ENCODE assay signal across 14 mouse cellular contexts in the genomic region with DNA sequence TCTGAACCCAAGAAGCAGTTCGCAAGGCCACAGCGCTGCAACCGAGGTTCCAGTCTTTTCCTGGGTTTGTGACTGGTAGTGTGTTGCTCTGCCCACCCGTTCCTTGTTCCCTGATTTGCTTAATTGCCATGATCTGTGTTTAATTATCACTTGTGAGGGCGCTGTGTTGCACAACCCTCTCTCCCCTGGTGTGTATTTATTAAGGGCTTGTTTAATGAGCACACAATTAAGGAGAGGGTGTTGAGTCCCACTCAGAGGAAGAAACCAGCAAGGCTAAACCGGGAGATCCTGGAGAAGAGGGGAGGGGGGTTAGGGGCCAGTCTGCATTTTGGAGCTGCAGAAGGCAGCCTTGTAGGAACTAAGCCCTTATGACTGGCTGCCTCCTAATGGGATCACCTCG. TPM values are rescaled to one million over a fixed set of nuclear protein-coding genes. Genes with fewer than 3 reads are reported as not detected.
"Had no signal": no experiment of that assay in that cellular context is flagged by ENCODE, and none has a peak within 500 bp of the region (broad histone marks: within the 10 kb centered on the region; RNA-seq: fewer than 3 reads in every experiment).

No protein-coding gene starts in this region.

- H3K36me3 ChIP-seq: limb, embryonic 12.5 days; midbrain, embryonic 13.5 days; neural tube, embryonic 12.5 days had no signal

- H3K9me3 ChIP-seq: limb, embryonic 12.5 days; midbrain, embryonic 13.5 days; neural tube, embryonic 12.5 days had no signal

- DNase-seq: kidney, adult 11 months; kidney, postnatal 25 days; layer of hippocampus, adult 9-11 months; layer of hippocampus, postnatal 36 days; lung, adult 18-20 months; right cerebral cortex, postnatal 14 days had no signal

- H3K27ac ChIP-seq: limb, embryonic 12.5 days; liver, embryonic 14.5 days; midbrain, embryonic 13.5 days; neural tube, embryonic 12.5 days had no signal

- ATAC-seq: midbrain, embryonic 13.5 days had no signal

- H3K9ac ChIP-seq: limb, embryonic 12.5 days; liver, embryonic 14.5 days; midbrain, embryonic 13.5 days; neural tube, embryonic 12.5 days had no signal

- H3K4me3 ChIP-seq: limb, embryonic 12.5 days; midbrain, embryonic 13.5 days; neural tube, embryonic 12.5 days had no signal

- H3K4me2 ChIP-seq: limb, embryonic 12.5 days; midbrain, embryonic 13.5 days; neural tube, embryonic 12.5 days had no signal

RNA-seq across cellular contexts. Expression of a gene that starts 2.8 kb away (rescaled TPM):
- total RNA-seq: monocyte, adult 5-6 weeks had no signal

RNA-seq across cellular contexts. Expression of a gene that starts 23.4 kb away (rescaled TPM):
- total RNA-seq: liver, adult 2 months had no signal
- polyA plus RNA-seq: liver, adult 2 months had no signal

RNA-seq across cellular contexts. Expression of a gene that starts 40.9 kb away (rescaled TPM):
- polyA plus RNA-seq: kidney, embryonic 14.5 days; limb, embryonic 12.5 days; midbrain, embryonic 13.5 days; neural tube, embryonic 12.5 days; stomach, embryonic 16.5 days had no signal
